Mouse (Mus musculus): Measurements from ENCODE around the gene Cln5. TPM values are rescaled to one million over a fixed set of nuclear protein-coding genes. Genes with fewer than 3 reads are reported as not detected.

Gene Cln5
- 10 to 100 TPM; 10.1 to 10.2 TPM for total RNA-seq (2021)
- long read RNA-seq, experiment 1, partial matches to known transcripts = 0 of 3 reads
- long read RNA-seq, experiment 1, other reads (novel, unspliced or antisense) = 0 of 3 reads
- long read RNA-seq, experiment 2, transcript Cln5-201 (4 exons, 2,445 nt) = major isoform, 5 of 8 reads
- long read RNA-seq, experiment 2, partial matches to known transcripts = 2 of 8 reads
- long read RNA-seq, experiment 2, other reads (novel, unspliced or antisense) = 1 of 8 reads

DNA sequence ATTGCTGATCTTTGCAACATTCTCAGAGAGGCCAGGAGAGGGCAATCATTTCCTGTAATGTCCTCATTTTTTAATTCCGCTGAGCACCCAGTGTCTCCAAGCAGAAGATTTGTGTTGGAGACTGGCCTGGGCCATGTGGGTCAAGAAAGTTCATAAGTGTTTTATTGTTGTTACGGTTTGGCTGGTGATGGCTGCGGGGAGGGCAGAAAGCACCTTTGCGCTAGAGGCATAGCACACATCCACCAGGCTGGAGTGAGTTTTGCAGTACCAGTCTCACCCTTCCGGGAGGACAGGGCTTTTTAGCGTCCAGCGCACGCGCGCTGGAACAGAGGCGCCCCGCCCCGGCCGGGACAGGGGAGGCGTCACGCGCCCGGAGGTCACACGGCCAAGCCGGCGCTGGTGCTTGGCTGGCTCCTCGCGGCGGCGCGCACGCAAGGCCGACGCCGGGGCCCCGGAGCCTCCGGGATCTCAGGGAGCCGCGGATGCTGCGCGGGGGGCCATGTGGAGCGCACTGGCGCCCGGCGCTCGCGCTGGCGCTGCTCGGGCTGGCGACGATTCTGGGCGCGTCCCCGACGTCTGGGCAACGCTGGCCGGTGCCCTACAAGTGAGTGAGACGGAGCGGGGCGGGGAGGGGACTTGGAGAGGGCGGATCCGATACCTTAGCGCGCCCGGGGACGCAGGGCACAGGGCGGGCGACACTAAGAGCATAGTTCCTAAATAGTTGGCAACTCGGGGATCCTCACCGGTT lies at the start of gene Cln5:
TSS of gene Cln5 (plus strand) at position 353 of the 748 bp plus-strand sequence.
- DNase-seq (ENCODE audit: low spot score in 2 of 2) = peak; percentile 89 to 92
- peak; percentile 71 for TF ChIP-seq CTCF (conservative IDR thresholded peaks at IDR 0.05)

DNA sequence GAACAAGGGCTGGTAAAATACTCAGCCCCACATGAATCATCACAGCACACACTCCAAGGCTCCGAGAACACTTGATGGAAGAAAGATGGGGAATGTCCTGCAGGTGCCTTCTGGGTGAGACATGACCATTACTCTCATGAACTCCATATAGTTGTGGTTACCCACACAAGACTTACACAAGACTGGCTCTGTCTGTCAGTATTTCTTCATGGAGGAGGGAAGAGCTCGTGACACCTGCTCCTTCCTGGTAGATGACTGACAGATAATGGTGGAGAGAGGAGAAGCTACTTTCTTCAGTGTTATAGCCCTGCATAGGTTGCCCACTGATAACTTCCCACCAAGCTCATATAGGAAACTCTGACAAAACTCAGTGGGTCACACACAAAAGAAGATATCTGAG lies 40.8 kb upstream of the Cln5 start:
- no peak for TF ChIP-seq CTCF (conservative IDR thresholded peaks at IDR 0.05)
- Histone ChIP-seq H3K27ac (no peak overlapping the region), H3K4me3 (no peak overlapping the region)
- no peak for DNase-seq (ENCODE audit: low spot score in 2 of 2)

More for the DNA sequence above, at the start of gene Cln5:
- H3K27ac ChIP-seq = peak within 1 kb of the TSS; percentile 92
- H3K4me3 ChIP-seq = peak within 1 kb of the TSS; percentile 82

DNA sequence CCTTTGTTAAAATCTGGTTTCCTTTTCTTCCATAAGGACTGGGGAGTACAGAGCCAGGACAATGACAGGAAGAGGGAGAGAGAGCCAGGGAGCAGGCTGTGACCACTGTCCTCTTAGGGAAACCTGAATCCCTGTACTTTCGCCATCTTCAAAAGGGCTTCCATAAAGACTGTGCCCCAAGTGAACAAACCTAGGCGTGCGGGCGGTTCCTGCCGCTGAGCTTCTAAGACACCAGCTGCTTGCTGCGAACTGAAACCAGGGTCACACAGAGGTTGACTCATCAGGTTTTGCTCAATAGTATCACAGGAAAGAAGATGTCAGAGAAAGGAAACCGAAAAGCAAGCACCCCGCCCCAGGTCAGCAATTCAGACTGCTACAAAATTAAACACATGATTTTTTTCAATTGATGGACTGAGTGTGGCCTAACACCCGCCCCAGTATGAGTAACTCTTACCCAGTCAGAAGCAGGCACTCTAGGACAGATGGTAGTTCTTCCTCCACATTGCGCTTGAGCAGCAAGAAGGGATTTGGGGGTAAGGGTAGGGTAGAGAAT lies 36.7 kb upstream of the Cln5 start:
- H3K4me3 ChIP-seq = no peak overlapping the region
- DNase-seq (ENCODE audit: low spot score in 2 of 2) = no peak
- TF ChIP-seq CTCF (conservative IDR thresholded peaks at IDR 0.05) = no peak
- H3K27ac ChIP-seq = no peak overlapping the region

DNA sequence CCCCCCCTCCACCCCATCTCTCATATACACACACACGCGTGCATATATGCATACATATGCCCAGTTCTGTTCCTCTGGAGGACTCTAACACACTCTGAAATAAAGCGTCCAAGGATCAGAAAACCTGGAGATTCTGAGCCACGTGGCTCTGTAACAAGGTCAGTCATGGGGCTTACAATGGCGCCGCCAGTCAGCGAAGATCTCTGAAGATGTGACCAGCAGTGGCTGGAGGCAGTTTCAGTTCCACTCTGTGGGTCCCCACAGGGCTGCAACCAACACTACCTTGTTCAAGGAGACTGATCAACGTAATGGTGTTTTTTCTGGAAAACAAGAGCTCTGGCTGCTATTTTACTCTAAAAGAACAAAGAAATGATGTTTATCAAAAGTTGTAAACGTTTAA lies 35.9 kb upstream of the Cln5 start:
- no peak overlapping the region for H3K4me3 ChIP-seq
- TF ChIP-seq CTCF (conservative IDR thresholded peaks at IDR 0.05) = no peak
- DNase-seq (ENCODE audit: low spot score in 2 of 2) = no peak
- H3K27ac ChIP-seq = no peak overlapping the region

DNA sequence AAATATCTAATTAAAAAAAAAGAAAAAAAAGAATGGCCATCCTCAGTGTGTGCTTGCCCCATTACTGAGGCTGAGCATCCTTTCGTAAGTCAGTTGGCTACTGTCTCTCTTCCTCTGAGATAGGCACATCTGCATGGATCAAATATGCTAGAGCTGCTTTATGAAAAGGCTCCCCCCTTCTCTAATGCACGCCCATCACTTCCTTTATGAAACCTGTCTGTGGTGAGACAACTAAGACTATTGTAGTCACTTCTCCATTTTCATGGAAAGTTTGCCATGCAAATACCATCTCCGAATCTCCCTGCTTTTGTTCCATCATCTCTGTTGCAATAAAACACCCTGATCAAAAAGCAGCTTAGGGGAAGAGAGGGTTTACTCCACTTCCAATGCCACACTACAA lies 33.0 kb upstream of the Cln5 start:
- Histone ChIP-seq H3K27ac (no peak overlapping the region), H3K4me3 (no peak overlapping the region)
- DNase-seq (ENCODE audit: low spot score in 2 of 2) = no peak
- no peak for TF ChIP-seq CTCF (conservative IDR thresholded peaks at IDR 0.05)

DNA sequence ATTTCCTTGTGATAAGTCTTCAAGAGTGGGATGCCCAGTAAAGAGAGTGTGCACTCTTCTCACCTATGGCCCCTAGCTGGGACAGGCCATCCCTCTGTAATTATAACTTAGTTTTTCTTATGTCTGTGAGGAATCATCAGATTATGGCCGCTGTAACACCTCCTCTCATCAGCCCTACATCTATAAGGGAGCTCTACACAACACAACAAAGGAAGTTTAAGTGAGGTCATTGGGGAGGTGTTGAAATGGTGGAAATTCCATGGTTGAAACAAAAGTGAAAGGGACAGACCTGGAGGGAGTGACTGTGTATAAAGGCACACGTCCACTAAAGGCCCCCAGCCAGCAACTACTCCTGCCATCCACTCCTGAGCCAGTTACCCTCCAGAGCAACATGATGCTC lies 23.3 kb upstream of the Cln5 start, which contains the start of gene Acod1:
TSS of gene Acod1 (plus strand) at position 301 of the 400 bp plus-strand sequence.
- no peak for DNase-seq (ENCODE audit: low spot score in 2 of 2)
- no peak within 1 kb of the TSS for H3K27ac ChIP-seq
- TF ChIP-seq CTCF (conservative IDR thresholded peaks at IDR 0.05) = no peak
- no peak within 1 kb of the TSS for H3K4me3 ChIP-seq

DNA sequence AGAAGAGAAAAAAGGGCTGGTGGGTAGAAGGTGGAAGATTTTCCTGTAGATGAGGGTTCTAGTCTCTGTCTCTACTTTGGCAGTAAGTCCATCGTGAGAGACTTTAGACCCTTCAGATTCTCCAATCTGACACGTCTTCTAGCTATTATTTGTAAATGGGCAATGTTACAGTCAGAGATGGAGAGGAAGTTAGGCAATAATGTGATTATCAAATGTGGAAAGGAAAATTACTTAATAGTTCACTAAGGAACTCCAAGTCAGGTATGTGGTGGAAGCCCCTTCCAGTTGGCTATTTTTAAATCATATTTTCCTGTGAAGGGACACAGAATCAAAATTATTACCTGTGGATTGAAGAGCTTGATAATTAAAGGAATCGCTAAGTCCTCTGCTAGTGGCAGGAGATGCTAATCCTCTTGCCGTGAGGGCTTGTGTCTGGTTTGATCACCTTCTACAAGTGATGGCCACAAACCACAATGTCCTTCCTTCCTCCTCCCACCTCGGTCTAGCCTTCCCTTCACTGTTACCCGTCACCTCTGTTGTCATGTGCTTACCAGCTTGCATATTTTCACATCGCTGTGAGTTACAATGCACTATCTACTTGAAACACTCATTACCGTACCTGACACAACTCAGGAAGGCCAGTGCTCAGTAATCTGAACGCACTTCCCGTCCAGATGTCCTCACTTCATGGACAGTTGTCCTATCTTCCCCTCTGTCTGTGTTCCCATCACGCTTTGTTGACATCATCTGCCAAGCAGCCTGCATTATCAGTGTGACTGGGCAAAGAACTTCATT lies 21.5 kb upstream of the Cln5 start:
- Histone ChIP-seq H3K27ac (no peak overlapping the region), H3K4me3 (no peak overlapping the region)
- no peak for TF ChIP-seq CTCF (conservative IDR thresholded peaks at IDR 0.05)
- no peak for DNase-seq (ENCODE audit: low spot score in 2 of 2)

DNA sequence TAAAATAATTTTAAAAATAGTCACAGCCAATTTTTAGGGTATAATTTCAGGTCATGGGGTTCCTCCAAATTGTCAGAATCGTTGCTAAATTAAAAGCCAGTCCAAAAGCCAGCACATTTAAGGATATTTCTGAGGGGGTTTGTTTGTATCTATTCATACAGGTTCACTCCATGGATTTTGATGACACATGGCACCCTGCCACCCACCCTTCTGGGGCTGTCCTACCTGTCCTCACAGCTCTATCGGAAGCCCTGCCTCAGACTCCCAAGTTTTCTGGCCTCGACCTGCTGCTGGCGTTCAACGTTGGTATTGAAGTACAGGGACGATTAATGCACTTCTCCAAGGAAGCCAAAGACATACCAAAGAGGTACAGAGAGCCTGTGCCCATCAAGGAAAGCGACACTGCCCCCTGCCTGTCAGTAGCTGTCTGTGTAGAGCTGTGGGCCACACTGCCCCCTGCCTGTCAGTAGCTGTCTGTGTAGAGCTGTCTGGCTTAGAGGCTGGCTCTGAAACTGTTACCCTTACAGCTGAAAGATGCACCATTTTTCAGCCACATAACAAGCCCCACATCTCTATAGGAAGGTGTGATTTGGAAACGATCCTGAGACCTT lies 18.8 kb upstream of the Cln5 start:
- no peak overlapping the region for H3K4me3 ChIP-seq
- DNase-seq (ENCODE audit: low spot score in 2 of 2) = peak; percentile 77
- no peak overlapping the region for H3K27ac ChIP-seq
- peak; percentile 99 for TF ChIP-seq CTCF (conservative IDR thresholded peaks at IDR 0.05)

DNA sequence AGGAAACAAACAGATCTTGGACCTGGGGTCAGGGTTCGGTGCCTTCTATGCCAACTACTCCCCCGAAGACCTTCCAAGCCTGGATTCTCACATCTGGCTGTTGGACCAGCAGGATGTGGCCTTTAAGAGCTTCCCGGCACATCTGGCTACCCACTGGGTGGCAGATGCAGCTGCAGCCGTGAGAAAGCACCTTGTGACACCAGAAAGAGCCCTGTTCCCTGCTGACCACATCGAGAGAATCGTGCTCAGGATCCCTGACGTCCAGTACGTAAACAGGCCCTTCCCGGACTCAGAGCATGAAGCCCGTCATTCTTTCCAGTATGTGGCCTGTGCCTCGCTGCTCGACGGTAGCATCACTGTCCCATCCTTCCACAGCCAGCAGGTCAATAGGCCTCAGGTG lies 15.3 kb upstream of the Cln5 start:
- no peak for TF ChIP-seq CTCF (conservative IDR thresholded peaks at IDR 0.05)
- DNase-seq (ENCODE audit: low spot score in 2 of 2) = no peak
- Histone ChIP-seq H3K27ac (no peak overlapping the region), H3K4me3 (no peak overlapping the region)

DNA sequence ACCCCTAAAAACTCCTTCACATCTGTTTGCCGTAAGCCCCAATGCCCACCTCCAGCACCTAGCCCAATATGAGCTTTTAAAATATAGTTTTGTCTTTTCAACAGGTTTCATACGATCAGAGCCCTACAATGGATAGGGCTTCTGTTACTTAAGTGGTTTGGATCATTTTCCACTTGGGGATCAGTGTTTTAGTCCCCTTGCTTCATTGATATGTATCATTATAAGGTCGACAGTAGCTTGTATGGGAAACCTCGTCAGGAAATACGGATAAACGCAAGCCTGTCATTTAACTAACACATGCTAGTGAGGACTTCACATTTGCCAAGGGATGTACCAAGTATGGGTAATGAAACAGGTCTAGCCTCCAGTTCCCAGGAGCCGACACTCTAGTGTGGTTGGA lies 13.4 kb upstream of the Cln5 start:
- no peak for TF ChIP-seq CTCF (conservative IDR thresholded peaks at IDR 0.05)
- no peak overlapping the region for H3K4me3 ChIP-seq
- no peak for DNase-seq (ENCODE audit: low spot score in 2 of 2)
- no peak overlapping the region for H3K27ac ChIP-seq

DNA sequence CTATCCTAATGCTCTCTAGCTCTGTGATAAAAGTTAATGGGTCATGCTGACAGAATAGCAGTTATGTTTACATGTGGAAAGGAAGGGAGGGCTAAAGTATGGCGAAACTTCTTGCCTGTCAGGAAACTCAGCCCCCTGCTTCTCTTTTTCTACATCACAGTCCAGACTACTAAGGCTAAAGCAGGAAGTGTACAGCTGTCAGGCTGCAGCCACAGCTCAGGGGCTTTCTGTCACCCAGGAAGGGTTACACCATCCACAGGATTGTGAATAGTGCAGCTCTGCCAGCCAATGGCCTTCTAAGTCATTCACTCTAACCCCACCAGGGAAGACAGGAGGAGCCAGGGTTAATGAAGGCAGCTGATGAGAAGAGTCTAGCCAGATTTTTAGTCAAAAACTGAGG lies 11.0 kb upstream of the Cln5 start:
- no peak for TF ChIP-seq CTCF (conservative IDR thresholded peaks at IDR 0.05)
- no peak for DNase-seq (ENCODE audit: low spot score in 2 of 2)

DNA sequence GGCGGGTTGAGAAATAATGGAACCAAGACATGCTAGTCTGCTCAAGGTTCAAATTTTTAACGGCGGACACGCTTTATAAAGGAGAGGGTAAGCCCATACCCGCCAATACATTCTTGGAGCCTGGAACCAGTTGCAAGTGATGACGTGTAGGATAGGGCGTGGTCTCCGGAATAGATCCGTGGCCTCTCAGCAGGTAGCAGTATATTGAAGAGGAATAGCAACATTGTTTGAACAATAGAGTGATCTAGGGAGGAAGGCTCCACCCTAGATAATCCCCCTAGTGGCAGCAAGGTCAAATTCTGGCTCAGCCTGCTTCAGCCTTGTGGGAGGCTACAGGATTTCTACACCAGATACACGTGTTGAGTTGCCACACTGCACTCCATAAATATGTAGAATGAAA lies 10.5 kb upstream of the Cln5 start:
- peak; percentile 32; the same call in 1 of the 2 replicates for TF ChIP-seq CTCF (conservative IDR thresholded peaks at IDR 0.05)
- DNase-seq (ENCODE audit: low spot score in 2 of 2) = no peak

More for the DNA sequence above, 11.0 kb upstream of the Cln5 start:
- Histone ChIP-seq H3K27ac (no peak overlapping the region), H3K4me3 (no peak overlapping the region)

More for the DNA sequence above, 10.5 kb upstream of the Cln5 start:
- Histone ChIP-seq H3K4me3 (no peak overlapping the region), H3K27ac (no peak overlapping the region)
